Mouse (Mus musculus): ENCODE measurements around the gene Dbn1. TPM values are rescaled to one million over a fixed set of nuclear protein-coding genes. Genes with fewer than 3 reads are reported as not detected.

The Dbn1 gene
- total RNA-seq (2021) = 10 to 100 TPM; 64.5 to 66.8 TPM

GRCm38 (mm10) chr13:55487578-55488498, at the start of gene Dbn1:
Dbn1 (minus strand) TSS chr13:55488111.
- DNase-seq = peak; percentile 68

GRCm38 (mm10) chr13:55536194-55537175, 48.6 kb upstream of the Dbn1 start, which contains the start of gene Ddx41:
Ddx41 (minus strand) TSS chr13:55536658.
- peak; percentile 99 for DNase-seq

- DNase-seq = no peak
Measured at GRCm38 (mm10) chr13:55535796-55536193, 47.9 kb upstream of the Dbn1 start.

GRCm38 (mm10) chr13:55535191-55535590, 47.3 kb upstream of the Dbn1 start:
- DNase-seq = no peak

GRCm38 (mm10) chr13:55529198-55529915, 41.4 kb upstream of the Dbn1 start, which contains the start of gene Dok3:
Dok3 (minus strand) TSS chr13:55529296.
- no peak for DNase-seq

- no peak for DNase-seq
Measured at GRCm38 (mm10) chr13:55527834-55528772, 40.2 kb upstream of the Dbn1 start.

- no peak for DNase-seq
Measured at GRCm38 (mm10) chr13:55527212-55527611, 39.3 kb upstream of the Dbn1 start.

GRCm38 (mm10) chr13:55525733-55526553, 38.0 kb upstream of the Dbn1 start:
- DNase-seq = no peak

GRCm38 (mm10) chr13:55523951-55524600, 36.2 kb upstream of the Dbn1 start:
- no peak for DNase-seq

- peak; percentile 57 for DNase-seq
Measured at GRCm38 (mm10) chr13:55523278-55523677, 35.4 kb upstream of the Dbn1 start.

- peak; percentile 42 for DNase-seq
Measured at GRCm38 (mm10) chr13:55522730-55523129, 34.8 kb upstream of the Dbn1 start.

- no peak for DNase-seq
Measured at GRCm38 (mm10) chr13:55519606-55520005, 31.7 kb upstream of the Dbn1 start.

GRCm38 (mm10) chr13:55516955-55517354, 29.0 kb upstream of the Dbn1 start:
- DNase-seq = peak; percentile 93

- DNase-seq = no peak
Measured at GRCm38 (mm10) chr13:55513828-55514227, 25.9 kb upstream of the Dbn1 start.

GRCm38 (mm10) chr13:55513111-55513748, 25.3 kb upstream of the Dbn1 start, which contains the start of gene Pdlim7:
Pdlim7 (minus strand) TSS chr13:55513676.
- peak; percentile 96 for DNase-seq

- DNase-seq = peak; percentile 79
Measured at GRCm38 (mm10) chr13:55512379-55513031, 24.6 kb upstream of the Dbn1 start.

GRCm38 (mm10) chr13:55511492-55511861, 23.6 kb upstream of the Dbn1 start:
- DNase-seq = no peak
